Mouse (Mus musculus) embryonic fibroblast, embryonic 13.5 days (primary cell): ENCODE data around the gene Gprin1.

Experiments
- CTCF ChIP-seq: IDR thresholded peaks from 2 replicates; pipeline ENCODE4 v1.5.1; 2011; ENCODE audit warnings: mild to moderate bottlenecking, control low read depth, low read length, moderate library complexity, borderline replicate concordance; ENCODE audit not compliant: insufficient read depth
- POLR2A ChIP-seq: IDR thresholded peaks from 2 replicates; pipeline ENCODE4 v1.6.1; 2011; ENCODE audit warnings: low read depth, mild to moderate bottlenecking, control low read depth, low read length, moderate library complexity

GRCm38 (mm10) chr13:54783698-54784097 is 34.0 kb upstream of the Gprin1 start, which contains the start of gene Eif4e1b:
- TF ChIP-seq CTCF (no peak), POLR2A (no peak)
